Mouse (Mus musculus): ENCODE measurements around the gene Wdr18.

Wdr18 gene

GRCm38 (mm10) chr10:79927324-79928029 lies 32.5 kb upstream of the Wdr18 start:
- DNase-seq = peak; percentile 78 to 83

DNA sequence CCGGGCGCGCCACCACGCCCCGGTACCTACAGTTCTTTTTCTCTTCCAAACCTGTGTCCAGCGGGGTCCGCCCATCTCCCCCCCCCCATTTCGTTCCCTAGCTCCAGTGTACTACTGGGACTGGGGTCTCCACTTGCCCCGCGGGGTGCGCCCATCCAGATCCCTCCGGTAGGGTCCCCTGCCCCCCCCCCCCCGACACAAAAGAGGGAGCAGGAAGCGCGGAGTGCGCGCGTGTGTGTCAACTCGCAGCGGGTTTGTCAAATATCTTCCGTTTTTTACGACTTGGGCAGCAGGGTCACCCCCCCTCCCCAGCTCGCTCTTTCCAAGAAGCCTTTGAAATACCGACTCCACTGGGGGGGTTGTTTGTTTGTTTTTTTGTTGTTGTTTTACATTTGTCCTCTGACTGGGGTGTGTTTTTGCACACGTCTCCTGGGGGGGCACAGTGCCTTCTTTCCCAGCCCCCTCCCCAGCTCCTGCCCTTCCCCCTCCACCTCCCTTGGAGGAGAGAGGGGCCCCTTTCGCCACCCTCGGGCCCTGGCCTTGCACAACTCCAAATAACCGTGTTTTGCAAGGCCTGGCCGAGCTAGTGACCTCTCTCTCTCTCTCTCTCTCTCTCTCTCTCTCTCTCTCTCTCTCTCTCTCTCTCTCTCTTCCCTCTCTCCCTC lies 31.8 kb upstream of the Wdr18 start:
- peak; percentile 75 to 84 for DNase-seq

GRCm38 (mm10) chr10:79928907-79929701 lies 30.8 kb upstream of the Wdr18 start:
- no peak for DNase-seq

- no peak for DNase-seq
Observed at GRCm38 (mm10) chr10:79929967-79930825, 29.8 kb upstream of the Wdr18 start.

GRCm38 (mm10) chr10:79930826-79931186 lies 29.1 kb upstream of the Wdr18 start:
- no peak for DNase-seq

GRCm38 (mm10) chr10:79931797-79932196 lies 28.2 kb upstream of the Wdr18 start:
- DNase-seq = no peak

DNA sequence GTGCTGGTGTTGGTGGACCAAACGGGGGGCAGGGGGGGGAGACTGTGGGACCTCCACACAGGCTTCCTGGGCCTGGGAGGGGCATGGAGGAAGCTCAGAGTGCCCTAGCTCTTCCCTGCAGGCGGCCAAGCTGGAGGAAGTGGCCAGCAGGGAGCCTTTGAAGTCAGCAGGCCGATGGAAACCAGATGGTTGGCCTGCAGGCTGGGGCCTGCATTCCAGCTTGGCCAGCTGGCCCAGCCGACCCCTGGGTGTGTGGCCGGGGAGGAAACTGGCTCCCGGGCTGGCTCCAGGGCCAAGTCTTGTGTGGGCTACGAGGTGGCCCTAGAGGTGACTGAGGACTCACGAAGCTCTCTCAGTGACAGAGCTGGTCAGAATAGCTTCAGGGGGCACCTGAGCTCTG lies 27.2 kb upstream of the Wdr18 start:
- peak; percentile 82 to 94 for DNase-seq

DNA sequence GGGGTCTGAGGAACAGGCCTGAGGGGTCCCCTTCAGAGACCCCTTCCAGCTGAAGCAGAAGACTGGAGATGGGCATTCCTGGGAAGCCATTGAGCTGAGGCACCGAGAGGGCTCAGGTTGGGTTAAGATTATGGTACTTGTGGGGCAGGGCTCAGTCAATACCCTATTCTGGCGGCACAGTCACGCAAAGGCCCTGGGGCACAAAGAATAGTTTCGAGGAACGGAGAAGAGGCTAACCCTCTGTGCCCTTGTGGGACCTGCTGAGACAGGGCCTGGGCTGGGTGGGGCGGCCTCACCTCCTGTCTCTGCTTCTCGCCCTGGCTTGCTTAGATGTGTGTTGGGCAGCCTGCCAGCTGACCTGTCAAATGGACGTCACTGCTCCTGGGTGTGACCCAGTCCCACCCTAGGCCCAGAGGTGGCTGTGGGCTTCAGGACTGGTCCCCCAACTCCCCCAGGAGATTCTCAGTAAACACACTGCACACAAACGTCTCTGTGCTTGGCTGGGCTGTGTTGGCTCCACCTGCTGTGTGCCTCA lies 26.7 kb upstream of the Wdr18 start:
- DNase-seq = peak; percentile 53 to 64

GRCm38 (mm10) chr10:79933861-79934260 lies 26.1 kb upstream of the Wdr18 start:
- DNase-seq = no peak

DNA sequence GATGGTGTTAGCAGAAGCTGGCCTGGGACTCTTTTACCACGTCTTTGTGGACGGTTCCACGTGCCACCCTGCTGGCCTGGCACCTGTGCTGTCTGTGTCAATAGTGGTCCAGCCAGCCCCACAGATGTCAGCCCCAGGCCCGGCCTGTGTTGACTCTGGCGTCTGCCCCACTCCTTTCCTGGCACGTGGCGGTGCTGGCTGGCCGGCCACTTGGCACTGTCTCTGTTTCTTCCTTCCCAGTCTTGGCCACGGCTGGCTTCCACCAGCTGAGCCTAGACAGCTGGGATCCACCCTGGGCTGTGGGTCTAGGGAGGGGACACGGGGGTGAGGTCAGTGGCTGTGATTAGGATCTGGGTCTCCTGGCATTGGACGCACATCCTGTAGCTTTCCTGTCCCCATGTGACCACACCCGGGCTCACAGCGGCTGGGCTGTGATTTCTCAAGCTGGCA lies 25.7 kb upstream of the Wdr18 start:
- DNase-seq = peak; percentile 91 to 97

DNA sequence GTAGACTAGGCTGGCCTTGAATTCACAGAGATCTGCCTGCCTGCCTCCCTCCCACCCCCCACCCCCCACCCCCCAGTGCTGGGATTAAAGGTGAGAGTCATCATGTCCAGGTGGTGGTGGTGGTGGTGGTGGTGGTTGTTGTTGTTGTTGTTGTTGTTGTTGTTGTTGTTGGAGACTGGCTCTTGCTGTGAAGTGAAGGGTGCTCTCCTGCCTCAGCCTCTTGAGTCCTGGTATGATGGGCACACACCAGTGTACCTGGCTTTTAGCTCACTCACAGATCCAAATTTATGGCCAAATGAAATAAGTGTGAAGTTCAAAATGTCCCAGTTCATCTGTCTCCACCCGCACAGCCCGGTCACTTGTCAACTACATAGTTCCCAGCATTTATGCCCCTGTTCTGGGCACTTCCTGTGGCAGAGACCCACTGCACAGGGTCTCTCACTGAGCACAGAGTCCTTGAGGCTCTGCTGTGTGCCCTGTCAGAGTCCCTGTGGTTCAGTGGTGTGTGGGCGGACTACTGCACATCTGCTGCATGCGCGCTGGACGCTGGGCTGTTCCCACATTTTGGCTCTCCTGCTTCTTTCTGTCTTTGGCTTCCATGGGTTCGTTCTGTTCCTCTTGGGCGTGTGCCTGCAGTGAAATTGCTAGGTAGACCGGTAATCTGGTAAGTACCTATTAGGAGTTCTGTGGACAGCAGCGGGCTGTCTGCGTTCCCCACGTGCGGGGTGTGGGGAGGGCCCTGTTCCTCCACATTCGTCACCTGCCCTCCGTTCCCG lies 25.0 kb upstream of the Wdr18 start:
- no peak for DNase-seq

DNA sequence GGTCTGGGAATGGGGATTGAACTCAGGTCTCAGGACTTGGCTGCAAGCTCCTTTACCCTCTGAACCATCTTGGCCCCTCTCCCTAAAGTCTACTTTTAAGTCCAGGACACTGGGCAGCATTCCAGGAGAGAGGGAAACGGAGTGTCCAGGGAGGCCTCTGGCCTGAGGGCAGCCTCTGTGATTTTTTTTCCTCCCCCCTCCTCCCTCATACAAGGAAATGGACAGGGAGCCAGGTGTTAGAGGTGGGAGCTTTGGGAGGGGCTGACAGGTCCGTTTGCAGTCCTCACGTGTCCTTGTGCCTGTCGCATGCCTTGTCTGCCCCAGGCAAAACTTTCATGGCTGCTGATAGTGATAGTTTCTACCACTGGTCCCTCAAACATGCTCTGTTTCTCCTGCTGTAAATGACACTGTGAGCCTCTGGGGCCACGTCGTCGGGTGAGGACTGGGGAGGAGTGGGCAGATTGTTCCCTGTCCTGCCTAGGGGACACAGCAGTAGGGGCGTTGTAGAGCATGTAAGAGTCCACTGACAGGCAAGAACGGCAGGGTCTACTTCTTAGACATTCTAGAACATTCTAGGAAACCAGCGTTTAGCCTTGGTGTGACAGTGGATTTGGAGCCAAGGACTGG lies 23.6 kb upstream of the Wdr18 start:
- DNase-seq = peak in 1 of 2 experiments; percentile 46

- peak; percentile 90 to 94 for DNase-seq
Observed at GRCm38 (mm10) chr10:79936911-79937441, 23.0 kb upstream of the Wdr18 start.

GRCm38 (mm10) chr10:79937775-79938526 lies 22.0 kb upstream of the Wdr18 start:
- no peak for DNase-seq

GRCm38 (mm10) chr10:79940749-79941148 lies 19.2 kb upstream of the Wdr18 start:
- peak; percentile 66 to 77 for DNase-seq

- no peak for DNase-seq
Observed at GRCm38 (mm10) chr10:79942988-79943387, 17.0 kb upstream of the Wdr18 start.

- DNase-seq = no peak
Observed at GRCm38 (mm10) chr10:79943471-79943901, 16.5 kb upstream of the Wdr18 start.

DNA sequence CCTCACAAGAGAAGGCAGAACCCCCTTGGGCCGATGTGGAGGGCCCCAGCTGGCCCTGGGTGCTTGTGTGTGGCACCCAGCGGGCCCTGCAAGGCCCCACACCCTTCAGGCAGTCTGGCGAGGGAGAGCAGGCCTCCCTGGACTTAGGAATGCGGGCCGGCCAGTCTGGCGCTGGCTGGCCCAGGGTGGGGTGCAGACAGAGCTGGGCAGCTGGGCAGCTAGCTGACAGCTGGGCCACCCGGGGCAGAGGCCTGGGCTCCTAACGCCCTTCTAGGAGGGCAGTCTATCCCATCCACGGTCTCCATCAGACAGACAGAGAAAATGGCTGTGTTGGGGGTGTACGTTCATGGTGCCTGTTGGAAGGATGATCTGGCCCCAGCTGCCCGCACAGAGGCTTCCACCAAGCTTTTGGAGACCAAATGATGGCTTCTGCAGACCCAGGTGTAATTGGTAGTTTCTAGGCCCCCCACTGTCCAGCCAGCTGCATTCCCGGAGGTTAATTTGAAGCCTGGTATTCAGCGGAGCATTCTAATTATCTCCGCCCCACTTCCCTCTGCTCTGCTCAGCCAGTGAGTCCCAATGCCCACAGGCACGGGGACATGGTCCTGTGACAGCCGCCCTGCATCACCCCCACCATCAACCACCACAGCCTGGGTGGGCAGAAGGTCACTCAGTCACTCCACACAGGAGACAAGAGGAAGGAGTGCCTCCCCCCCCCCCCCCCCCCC lies 14.3 kb upstream of the Wdr18 start:
- peak; percentile 64 to 82 for DNase-seq

DNA sequence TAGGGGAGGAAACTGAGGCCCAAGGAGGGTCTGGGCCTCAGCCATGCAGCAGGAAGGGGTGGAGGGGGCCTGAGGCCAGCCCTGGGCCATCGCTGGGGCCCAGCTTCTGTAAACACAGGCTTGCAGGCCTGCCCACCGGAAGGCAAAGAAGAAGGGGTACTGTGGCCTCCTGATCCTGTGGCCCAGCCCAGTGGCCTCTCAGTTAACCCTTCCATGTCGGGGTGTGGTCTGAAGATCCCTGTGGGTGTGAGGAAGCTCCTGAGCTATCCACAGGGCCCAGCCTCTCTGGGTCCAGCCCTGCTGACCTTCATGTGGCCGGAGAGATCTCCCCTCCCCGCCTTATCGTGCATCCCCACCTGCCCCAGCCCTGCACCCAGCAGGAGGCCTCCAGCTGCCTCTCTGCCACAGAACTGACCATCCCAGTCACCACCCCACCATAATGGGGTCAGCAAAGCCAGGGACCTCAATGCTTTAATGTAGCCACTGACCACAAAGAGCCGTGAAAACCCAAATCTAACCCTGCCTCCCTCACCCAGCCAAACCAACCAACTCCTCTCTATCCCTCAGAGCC lies 13.1 kb upstream of the Wdr18 start:
- peak; percentile 59 to 75 for DNase-seq
